Mouse (Mus musculus): Measurements from ENCODE around the gene Lin37.

- TF ChIP-seq CTCF (IDR thresholded peaks at IDR 0.05; ENCODE audit: control insufficient read depth, insufficient read depth, low read length) (no peak), POLR2A (IDR thresholded peaks at IDR 0.05; ENCODE audit: borderline replicate concordance, control insufficient read depth, low read depth, low read length) (no peak)
Measured at GRCm38 (mm10) chr7:30590927-30591604, 31.4 kb upstream of the Lin37 start.
